Comparison of ENCODE assay signal across 8 mouse cellular contexts in genomic region chr15:79950250-79951025, GRCm38 (mm10). TPM values are rescaled to one million over a fixed set of nuclear protein-coding genes. Genes with fewer than 3 reads are reported as not detected.
A peak's percentile ranks its signal among the peaks of the same experiment; 100 is the strongest.
DNase-seq lines count a peak whose midpoint lies in the region; ATAC-seq lines count a peak whose summit lies in the region.

No protein-coding gene starts in this region.

- H3K27me3 ChIP-seq in heart, embryonic 13.5 days (replicated peaks) = no peaks in the 10 kb centered on the region
- H3K27me3 ChIP-seq in kidney, embryonic 15.5 days = 0 out of 2 replicates have a peak, but pooled peaks cover 3% of the 10 kb centered on the region

- peak overlapping the region; percentile 72 for H3K4me2 ChIP-seq in heart, embryonic 13.5 days
- peak overlapping the region; percentile 73 for H3K4me2 ChIP-seq in kidney, embryonic 15.5 days

- 3% methylated on average over 24 of the region's 24 CpGs for WGBS in heart, embryonic 13.5 days
- 2% methylated on average over 24 of the region's 24 CpGs for WGBS in kidney, embryonic 15.5 days

- H3K9ac ChIP-seq in heart, embryonic 13.5 days = peak overlapping the region; percentile 79
- H3K9ac ChIP-seq in kidney, embryonic 15.5 days = peak overlapping the region; percentile 12

- H3K9me3 ChIP-seq in heart, embryonic 13.5 days = no peaks in the 10 kb centered on the region
- H3K9me3 ChIP-seq in kidney, embryonic 15.5 days (replicated peaks) = no peaks in the 10 kb centered on the region

- ATAC-seq in activated CD4-positive, CD25-positive, alpha-beta regulatory T cell, adult 4 months = peak; percentile 71
- 0 out of 2 replicates have a peak, but pooled peaks have one; percentile 27 for ATAC-seq in heart, embryonic 13.5 days (ENCODE audit: extremely low read depth, insufficient number of reproducible peaks, low FRiP score, low TSS enrichment)
- ATAC-seq in kidney, embryonic 15.5 days (replicated peaks; ENCODE audit: low FRiP score) = peak; percentile 63

- DNase-seq in CD4-positive helper T cell, adult 2 months (ENCODE audit: low read depth, low spot score) = peak; percentile 82
- peak; percentile 78 for DNase-seq in embryo, embryonic 11.5 days (ENCODE audit: low read depth, low spot score)
- DNase-seq in lung, postnatal 10 days = peak; percentile 85
- peak; percentile 91 for DNase-seq in retina, postnatal 1 day
- no peak for DNase-seq in layer of hippocampus, adult 8-10 months (ENCODE audit: low spot score in 2 of 2)

- peaks cover 45% of the 10 kb centered on the region for H3K4me1 ChIP-seq in heart, embryonic 13.5 days
- peaks cover 45% of the 10 kb centered on the region for H3K4me1 ChIP-seq in kidney, embryonic 15.5 days

- peak overlapping the region; percentile 47 for H3K4me3 ChIP-seq in heart, embryonic 13.5 days
- H3K4me3 ChIP-seq in kidney, embryonic 15.5 days (replicated peaks) = peak overlapping the region; percentile 37

- no peaks in the 10 kb centered on the region for H3K36me3 ChIP-seq in heart, embryonic 13.5 days
- no peaks in the 10 kb centered on the region for H3K36me3 ChIP-seq in kidney, embryonic 15.5 days

- peak overlapping the region; percentile 66 for H3K27ac ChIP-seq in heart, embryonic 13.5 days (replicated peaks)
- H3K27ac ChIP-seq in kidney, embryonic 15.5 days = peak overlapping the region; percentile 77

RNA-seq across cellular contexts. Expression of gene Cbx7, which starts 20.5 kb away (rescaled TPM):
- polyA plus RNA-seq in activated CD4-positive, CD25-positive, alpha-beta regulatory T cell, adult 4 months (2017; shearing (Covaris generic)) = 10 to 100 TPM; 21.9 to 30.3 TPM
- polyA plus RNA-seq in heart, embryonic 13.5 days (2015; fragmentation: Nextera tagmentation; extraction: Ambion mirVana) = 1.5 TPM in 2 replicates
- polyA plus RNA-seq in kidney, embryonic 15.5 days (2015; fragmentation: Nextera tagmentation; extraction: Ambion mirVana) = 2.9 and 3.0 TPM in 2 replicates
- total RNA-seq in layer of hippocampus, adult 8-10 months (2022) = 10 to 100 TPM; 46.0 to 62.9 (median 52.2) TPM

RNA-seq across cellular contexts. Expression of gene Apobec3, which starts 59.0 kb away (rescaled TPM):
- polyA plus RNA-seq in activated CD4-positive, CD25-positive, alpha-beta regulatory T cell, adult 4 months (2017; shearing (Covaris generic)) = 100 to 1,000 TPM; 505 to 519 TPM
- polyA plus RNA-seq in heart, embryonic 13.5 days (2015; fragmentation: Nextera tagmentation; extraction: Ambion mirVana) = 13.5 and 13.9 TPM in 2 replicates
- 29.3 and 31.0 TPM in 2 replicates for polyA plus RNA-seq in kidney, embryonic 15.5 days (2015; fragmentation: Nextera tagmentation; extraction: Ambion mirVana)
- 10 to 100 TPM in 2 of 4 experiments, 1 to 10 TPM in 2; 5.3 to 11.9 (median 8.3) TPM for total RNA-seq in layer of hippocampus, adult 8-10 months (2022)

Comparison
In these comparisons a context has a peak if more than half of its experiments do, and no peak if none do; other contexts are left out.
1. DNase-seq: peak in CD4-positive helper T cell, adult 2 months (single experiment), embryo, embryonic 11.5 days (single experiment), lung, postnatal 10 days (single experiment) and retina, postnatal 1 day (single experiment); none in layer of hippocampus, adult 8-10 months (0 of 2).
2. RNA of gene Apobec3, which starts 59.0 kb away (polyA plus RNA-seq): 505 to 519 TPM in activated CD4-positive, CD25-positive, alpha-beta regulatory T cell, adult 4 months; 29.3 to 31.0 TPM in kidney, embryonic 15.5 days and 13.5 to 13.9 TPM in heart, embryonic 13.5 days; every median in the first group is over 10 times any median in the second.
3. Peak in every context shown above with its lines, with median percentiles within 50 percentile points of each other: ATAC-seq.